Mouse (Mus musculus) adrenal gland, postnatal 14 days (tissue): ENCODE results near the gene Bcl2a1d. TPM values are rescaled to one million over a fixed set of nuclear protein-coding genes. Genes with fewer than 3 reads are reported as not detected.
"Not testable (repeated sequence)": the region's sequence is repeated elsewhere in the genome, so short reads cannot be mapped to it uniquely, and the experiment has no call there.

Experiments
- DNase-seq: peaks from one replicate; pipeline ENCODE4 v3.0.0; 2021; ENCODE audit warnings: mixed read lengths
- long read RNA-seq, 2 experiments: library from polyadenylated mRNA; stranded (forward); transcript quantifications; one replicate each; pipeline ENCODE4 v2.0.0; 2021
- total RNA-seq: library from RNA; stranded (reverse); gene quantifications from 2 replicates; pipeline ENCODE4 v1.2.3, GENCODE M21; 2021

The Bcl2a1d gene
- total RNA-seq: 1.1 and 4.7 TPM in 2 replicates
- long read RNA-seq, experiment 1: 0 reads
- long read RNA-seq, experiment 2, partial matches to known transcripts: 0 of 1 reads
- long read RNA-seq, experiment 2, other reads (novel, unspliced or antisense): 1 of 1 reads

GRCm38 (mm10) chr9:88731728-88732127 lies at the start of gene Bcl2a1d:
Bcl2a1d (minus strand) TSS chr9:88731914.
- not testable (repeated sequence) for DNase-seq

- not testable (repeated sequence) for DNase-seq
These were observed 38.5 kb upstream of the Bcl2a1d start for GRCm38 (mm10) chr9:88770239-88770638.

- not testable (repeated sequence) for DNase-seq
These were observed 37.8 kb upstream of the Bcl2a1d start for GRCm38 (mm10) chr9:88769470-88769869.

GRCm38 (mm10) chr9:88746687-88747086 lies 15.0 kb upstream of the Bcl2a1d start:
- DNase-seq: peak; percentile 32

GRCm38 (mm10) chr9:88746046-88746445 lies 14.3 kb upstream of the Bcl2a1d start:
- DNase-seq: not testable (repeated sequence)

- DNase-seq: not testable (repeated sequence)
These were observed 3.6 kb upstream of the Bcl2a1d start for GRCm38 (mm10) chr9:88735289-88735688.

GRCm38 (mm10) chr9:88733182-88733581 lies 1.5 kb upstream of the Bcl2a1d start:
- not testable (repeated sequence) for DNase-seq

- not testable (repeated sequence) for DNase-seq
These were observed 620 bp upstream of the Bcl2a1d start for GRCm38 (mm10) chr9:88732334-88732733.

GRCm38 (mm10) chr9:88728311-88728710 lies 3.4 kb downstream of the Bcl2a1d start:
- not testable (repeated sequence) for DNase-seq

GRCm38 (mm10) chr9:88721628-88722027 lies 10.1 kb downstream of the Bcl2a1d start:
- DNase-seq: not testable (repeated sequence)

- DNase-seq: peak; percentile 42
These were observed 11.7 kb downstream of the Bcl2a1d start, which contains the start of gene Mthfsl for GRCm38 (mm10) chr9:88719989-88720537. Mthfsl (minus strand) TSS chr9:88720296.

GRCm38 (mm10) chr9:88719073-88719921 lies 12.4 kb downstream of the Bcl2a1d start:
- DNase-seq: not testable (repeated sequence)

GRCm38 (mm10) chr9:88718593-88718992 lies 13.1 kb downstream of the Bcl2a1d start:
- DNase-seq: not testable (repeated sequence)

GRCm38 (mm10) chr9:88718140-88718539 lies 13.6 kb downstream of the Bcl2a1d start:
- DNase-seq: peak; percentile 67

- DNase-seq: not testable (repeated sequence)
These were observed 17.2 kb downstream of the Bcl2a1d start for GRCm38 (mm10) chr9:88714515-88714914.

GRCm38 (mm10) chr9:88712164-88712749 lies 19.5 kb downstream of the Bcl2a1d start:
- not testable (repeated sequence) for DNase-seq

GRCm38 (mm10) chr9:88710910-88711438 lies 20.7 kb downstream of the Bcl2a1d start:
- DNase-seq: not testable (repeated sequence)

- not testable (repeated sequence) for DNase-seq
These were observed 21.3 kb downstream of the Bcl2a1d start for GRCm38 (mm10) chr9:88710439-88710838.

- not testable (repeated sequence) for DNase-seq
These were observed 21.9 kb downstream of the Bcl2a1d start for GRCm38 (mm10) chr9:88709794-88710193.

GRCm38 (mm10) chr9:88709304-88709703 lies 22.4 kb downstream of the Bcl2a1d start:
- DNase-seq: no peak

- DNase-seq: no peak
These were observed 25.0 kb downstream of the Bcl2a1d start for GRCm38 (mm10) chr9:88706700-88707099.

GRCm38 (mm10) chr9:88705157-88705556 lies 26.6 kb downstream of the Bcl2a1d start:
- DNase-seq: not testable (repeated sequence)
